Mouse (Mus musculus) cerebellum, adult 2 months (tissue): ENCODE measurements around the gene Il17re.

Experiments used
- CTCF ChIP-seq: fragments of 200-500 bp; IDR thresholded peaks from 2 replicates; pipeline ENCODE4 v1.5.1; 2011; ENCODE audit warnings: low read depth, mild to moderate bottlenecking, control low read depth, low read length, moderate library complexity, borderline replicate concordance; ENCODE audit not compliant: insufficient read depth
- POLR2A ChIP-seq: fragments of 200-500 bp; IDR thresholded peaks from 2 replicates; pipeline ENCODE4 v1.6.1; 2011; ENCODE audit warnings: low read length, control low read depth, borderline replicate concordance; ENCODE audit not compliant: insufficient read depth

DNA sequence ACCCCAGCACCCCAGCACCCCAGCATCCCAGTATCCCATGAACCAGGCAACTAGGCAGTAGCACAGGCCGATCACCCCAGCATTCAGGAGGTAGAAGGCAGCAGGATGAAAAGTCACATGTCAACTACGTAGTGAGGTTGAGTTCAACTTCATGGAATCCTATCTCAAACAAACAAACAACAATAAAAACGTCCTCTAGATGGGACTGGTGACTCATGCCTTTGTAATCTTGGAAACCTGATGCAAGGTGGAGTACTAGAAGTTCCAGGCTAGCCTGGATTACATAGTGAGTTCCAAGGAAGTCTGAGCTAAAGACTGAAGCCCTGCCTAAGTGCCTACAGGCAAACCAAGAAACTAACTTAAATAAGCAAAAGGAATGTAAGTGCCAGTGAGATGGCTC, 27.4 kb upstream of the Il17re start:
- no peak for TF ChIP-seq POLR2A
- no peak for TF ChIP-seq CTCF
